Mouse (Mus musculus): ENCODE measurements around the gene Cyp1a2. TPM values are rescaled to one million over a fixed set of nuclear protein-coding genes. Genes with fewer than 3 reads are reported as not detected.

Gene Cyp1a2
- polyA plus RNA-seq, 1 experiment from 2014 or later = not detected

DNA sequence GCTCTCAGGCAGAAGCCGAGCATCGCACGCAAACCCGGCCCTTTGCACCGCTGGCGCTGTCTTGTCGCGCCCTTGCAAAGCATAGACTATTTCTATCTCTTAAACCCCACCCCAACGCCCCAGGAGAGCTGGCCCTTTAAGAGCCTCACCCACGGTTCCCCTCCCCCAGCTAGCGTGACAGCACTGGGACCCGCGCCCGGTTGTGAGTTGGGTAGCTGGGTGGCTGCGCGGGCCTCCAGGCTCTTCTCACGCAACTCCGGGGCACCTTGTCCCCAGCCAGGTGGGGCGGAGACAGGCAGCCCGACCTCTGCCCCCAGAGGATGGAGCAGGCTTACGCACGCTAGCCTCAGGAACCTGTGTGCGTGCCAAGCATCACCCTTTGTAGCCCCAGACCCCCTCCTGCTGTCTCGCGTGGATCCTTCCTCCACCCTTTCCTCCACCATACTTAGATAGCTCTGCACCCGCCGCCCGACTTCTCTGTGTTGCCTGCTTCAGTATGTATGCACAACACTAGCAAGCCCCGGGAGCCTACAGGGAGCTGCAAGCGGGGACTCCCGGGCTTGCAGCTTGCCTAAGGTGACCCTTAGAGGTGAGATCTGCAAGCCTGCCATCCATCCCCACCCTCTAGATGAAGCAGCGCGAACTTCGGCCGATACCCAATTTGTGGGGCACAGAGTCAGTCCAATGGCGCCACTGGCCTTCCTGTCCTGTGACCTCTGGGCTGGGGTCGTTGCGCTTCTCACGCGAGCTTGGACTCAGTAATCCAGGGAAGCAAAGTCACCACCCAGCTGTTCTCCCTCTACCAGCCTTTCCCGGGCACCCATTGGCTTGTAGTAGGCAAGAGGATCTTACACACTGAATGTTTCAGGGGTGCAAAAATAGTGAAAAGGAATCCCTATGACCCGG lies 13.1 kb upstream of the Cyp1a2 start:
- H3K9ac ChIP-seq (ENCODE audit: low read length) = peak overlapping the region; percentile 62
- ATAC-seq (ENCODE audit: insufficient number of reproducible peaks, insufficient read depth, low FRiP score, low read depth) = no peak

DNA sequence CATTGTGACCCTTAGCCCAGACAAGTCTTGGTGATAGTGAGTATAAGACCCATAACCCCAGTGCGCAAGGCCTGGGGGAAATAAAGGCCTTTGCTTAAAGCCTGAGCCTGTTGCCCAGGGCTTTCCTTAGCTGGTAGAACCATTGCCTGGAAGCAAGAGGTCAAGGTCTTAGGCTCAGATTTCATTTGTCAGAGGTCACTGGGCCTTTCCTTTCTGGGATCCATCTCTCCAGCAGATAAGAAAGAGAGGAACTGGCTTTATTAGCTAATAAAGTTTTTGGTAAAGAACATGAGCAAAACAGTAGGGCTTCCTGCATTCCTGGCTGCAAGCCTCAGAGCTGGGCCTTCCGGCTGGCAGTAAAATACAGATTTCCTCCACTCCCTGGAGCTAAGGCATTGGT lies 10.6 kb upstream of the Cyp1a2 start:
- ATAC-seq (ENCODE audit: insufficient number of reproducible peaks, insufficient read depth, low FRiP score, low read depth) = no peak
- 79% methylated on average over 2 of the region's 2 CpGs for WGBS
- no peak overlapping the region for H3K9ac ChIP-seq (ENCODE audit: low read length)
- H3K4me1 ChIP-seq (ENCODE audit: control insufficient read depth in 2 of 2, insufficient read depth in 2 of 2, low read length in 2 of 2) = peaks cover 4 to 12% of the 10 kb centered on the region in 2 experiments; a peak in 3 of 4 replicates
- no peaks in the 10 kb centered on the region for H3K9me3 ChIP-seq (ENCODE audit: control insufficient read depth, low read length)
- peaks cover 32% of the 10 kb centered on the region for H3K27me3 ChIP-seq (ENCODE audit: control insufficient read depth, insufficient read depth, low read length)
- H3K4me3 ChIP-seq (ENCODE audit: control insufficient read depth in 1 of 2, insufficient read depth in 1 of 2, low read depth in 1 of 2, low read length in 2 of 2) = no peak overlapping the region
- no peak overlapping the region for H3K27ac ChIP-seq (replicated peaks in 1 of 2; ENCODE audit: control insufficient read depth in 1 of 2, insufficient read depth in 1 of 2, low read depth in 2 of 2, low read length in 2 of 2)
- no peak overlapping the region for H3K4me2 ChIP-seq (ENCODE audit: low read length)
- H3K36me3 ChIP-seq (ENCODE audit: control insufficient read depth, insufficient read depth, low read length) = no peaks in the 10 kb centered on the region

More for the DNA sequence above, 13.1 kb upstream of the Cyp1a2 start:
- peaks cover 32% of the 10 kb centered on the region for H3K27me3 ChIP-seq (ENCODE audit: control insufficient read depth, insufficient read depth, low read length)
- peaks cover 4 to 12% of the 10 kb centered on the region in 2 experiments; a peak in 3 of 4 replicates for H3K4me1 ChIP-seq (ENCODE audit: control insufficient read depth in 2 of 2, insufficient read depth in 2 of 2, low read length in 2 of 2)
- peak overlapping the region; percentile 91 for H3K4me2 ChIP-seq (ENCODE audit: low read length)
- no peaks in the 10 kb centered on the region for H3K36me3 ChIP-seq (ENCODE audit: control insufficient read depth, insufficient read depth, low read length)
- WGBS = 1% methylated on average over 42 of the region's 42 CpGs
- peak overlapping the region; percentile 41 to 50 for H3K4me3 ChIP-seq (ENCODE audit: control insufficient read depth in 1 of 2, insufficient read depth in 1 of 2, low read depth in 1 of 2, low read length in 2 of 2)
- no peaks in the 10 kb centered on the region for H3K9me3 ChIP-seq (ENCODE audit: control insufficient read depth, low read length)
- H3K27ac ChIP-seq (replicated peaks in 1 of 2; ENCODE audit: control insufficient read depth in 1 of 2, insufficient read depth in 1 of 2, low read depth in 2 of 2, low read length in 2 of 2) = no peak overlapping the region

DNA sequence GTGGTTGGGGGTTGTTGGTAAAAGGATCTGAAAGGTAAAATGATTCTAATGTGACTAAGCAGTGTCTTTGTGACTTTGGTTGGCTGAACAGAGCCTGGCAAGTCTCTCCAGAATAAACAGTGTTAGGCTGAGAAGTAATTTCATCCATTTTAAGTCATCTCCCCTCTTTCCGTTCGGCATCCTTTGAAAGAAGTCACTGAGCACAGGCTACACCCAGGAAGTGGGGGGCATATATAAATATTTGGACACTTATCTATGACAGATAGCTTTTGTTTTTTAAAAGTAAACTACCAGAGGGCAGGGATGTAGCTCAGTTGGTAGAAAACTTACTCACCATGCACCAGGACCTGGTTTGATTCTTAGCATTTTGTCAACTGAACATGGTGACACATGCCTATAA lies 5.1 kb upstream of the Cyp1a2 start:
- Histone ChIP-seq H3K9ac (ENCODE audit: low read length) (no peak overlapping the region), H3K36me3 (ENCODE audit: control insufficient read depth, insufficient read depth, low read length) (no peaks in the 10 kb centered on the region), H3K27me3 (ENCODE audit: control insufficient read depth, insufficient read depth, low read length) (no peaks in the 10 kb centered on the region), H3K4me1 (ENCODE audit: control insufficient read depth in 2 of 2, insufficient read depth in 2 of 2, low read length in 2 of 2) (no peaks in the 10 kb centered on the region), H3K4me2 (ENCODE audit: low read length) (no peak overlapping the region), H3K27ac (replicated peaks in 1 of 2; ENCODE audit: control insufficient read depth in 1 of 2, insufficient read depth in 1 of 2, low read depth in 2 of 2, low read length in 2 of 2) (no peak overlapping the region), H3K9me3 (ENCODE audit: control insufficient read depth, low read length) (no peaks in the 10 kb centered on the region), H3K4me3 (ENCODE audit: control insufficient read depth in 1 of 2, insufficient read depth in 1 of 2, low read depth in 1 of 2, low read length in 2 of 2) (no peak overlapping the region)
- 72% methylated on average over 2 of the region's 2 CpGs for WGBS
- ATAC-seq (ENCODE audit: insufficient number of reproducible peaks, insufficient read depth, low FRiP score, low read depth) = no peak

DNA sequence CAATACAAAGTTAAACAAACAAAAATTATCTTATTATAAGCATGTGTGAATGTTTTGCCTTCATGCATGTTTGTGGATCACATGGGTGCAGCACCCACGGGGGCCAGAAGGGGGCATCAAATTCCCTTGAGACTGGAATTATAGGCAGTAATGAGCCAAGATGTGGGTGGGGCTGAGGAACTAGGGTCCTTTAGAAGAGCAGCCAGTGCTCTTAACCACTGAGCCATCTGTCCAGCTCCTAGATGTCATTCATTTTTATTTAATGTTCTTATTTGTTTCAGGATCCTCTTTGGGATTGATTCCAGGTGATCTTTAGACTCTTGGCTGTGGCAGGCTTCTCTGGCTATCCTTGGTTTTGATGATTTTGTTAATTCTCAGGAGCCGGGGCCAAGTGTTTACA lies 4.7 kb upstream of the Cyp1a2 start:
- no peak overlapping the region for H3K4me2 ChIP-seq (ENCODE audit: low read length)
- H3K27ac ChIP-seq (replicated peaks in 1 of 2; ENCODE audit: control insufficient read depth in 1 of 2, insufficient read depth in 1 of 2, low read depth in 2 of 2, low read length in 2 of 2) = no peak overlapping the region
- H3K9ac ChIP-seq (ENCODE audit: low read length) = no peak overlapping the region
- ATAC-seq (ENCODE audit: insufficient number of reproducible peaks, insufficient read depth, low FRiP score, low read depth) = no peak
- no peak overlapping the region for H3K4me3 ChIP-seq (ENCODE audit: control insufficient read depth in 1 of 2, insufficient read depth in 1 of 2, low read depth in 1 of 2, low read length in 2 of 2)
- H3K27me3 ChIP-seq (ENCODE audit: control insufficient read depth, insufficient read depth, low read length) = no peaks in the 10 kb centered on the region
- no peaks in the 10 kb centered on the region for H3K9me3 ChIP-seq (ENCODE audit: control insufficient read depth, low read length)
- no peaks in the 10 kb centered on the region for H3K4me1 ChIP-seq (ENCODE audit: control insufficient read depth in 2 of 2, insufficient read depth in 2 of 2, low read length in 2 of 2)
- WGBS = 44% methylated on average over 2 of the region's 2 CpGs
- H3K36me3 ChIP-seq (ENCODE audit: control insufficient read depth, insufficient read depth, low read length) = no peaks in the 10 kb centered on the region

DNA sequence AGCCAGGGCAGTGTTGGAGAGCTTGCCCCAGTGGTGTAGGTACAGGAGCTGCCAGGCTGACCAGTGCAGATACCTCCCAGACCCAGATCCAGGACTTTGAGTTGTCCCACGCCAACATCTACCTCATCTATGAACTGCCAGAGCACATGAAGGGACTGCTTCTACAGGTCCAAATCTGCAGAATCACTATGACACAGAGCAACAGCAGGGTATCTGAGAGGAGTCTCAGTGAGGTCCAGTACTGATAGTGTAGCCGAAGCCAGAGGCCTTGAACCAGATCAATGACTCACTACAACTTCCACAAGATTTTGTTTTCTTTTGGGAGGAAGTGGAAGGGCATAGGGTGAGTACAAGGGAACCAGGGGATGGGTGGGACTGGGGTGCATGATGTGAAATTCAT lies 4.2 kb upstream of the Cyp1a2 start, which contains the start of gene Cyp1a1:
Gene Cyp1a1, plus strand, starts transcription at position 178 of the 400 bp plus-strand sequence.
- H3K27me3 ChIP-seq (ENCODE audit: control insufficient read depth, insufficient read depth, low read length) = no peaks in the 10 kb centered on the region
- H3K36me3 ChIP-seq (ENCODE audit: control insufficient read depth, insufficient read depth, low read length) = no peaks in the 10 kb centered on the region
- H3K9me3 ChIP-seq (ENCODE audit: control insufficient read depth, low read length) = no peaks in the 10 kb centered on the region
- ATAC-seq (ENCODE audit: insufficient number of reproducible peaks, insufficient read depth, low FRiP score, low read depth) = no peak
- H3K4me1 ChIP-seq (ENCODE audit: control insufficient read depth in 2 of 2, insufficient read depth in 2 of 2, low read length in 2 of 2) = no peaks in the 10 kb centered on the region
- no peak within 1 kb of the TSS for H3K9ac ChIP-seq (ENCODE audit: low read length)
- no peak within 1 kb of the TSS for H3K27ac ChIP-seq (replicated peaks in 1 of 2; ENCODE audit: control insufficient read depth in 1 of 2, insufficient read depth in 1 of 2, low read depth in 2 of 2, low read length in 2 of 2)
- H3K4me3 ChIP-seq (ENCODE audit: control insufficient read depth in 1 of 2, insufficient read depth in 1 of 2, low read depth in 1 of 2, low read length in 2 of 2) = no peak within 1 kb of the TSS
- WGBS = 76% methylated on average over 2 of the region's 2 CpGs
- H3K4me2 ChIP-seq (ENCODE audit: low read length) = no peak within 1 kb of the TSS

DNA sequence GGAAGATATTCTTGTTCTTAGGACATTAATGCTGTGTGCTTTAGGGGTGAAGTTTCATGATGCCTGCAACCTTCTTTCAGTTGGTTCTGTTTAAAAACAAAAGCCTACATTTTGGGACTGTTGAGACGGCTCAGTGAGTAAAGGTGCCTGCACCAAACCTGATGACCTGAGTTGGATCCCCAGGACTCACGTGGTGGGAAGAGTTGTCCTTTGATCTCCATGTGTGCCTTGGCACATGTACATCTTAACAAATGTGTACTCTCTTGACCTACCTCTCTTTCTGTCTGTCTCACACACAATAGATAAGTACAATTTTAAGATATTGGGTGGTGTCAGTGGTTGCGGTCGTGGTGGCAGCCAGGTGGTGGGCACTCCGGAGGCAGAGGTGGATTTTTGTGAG lies 2.5 kb upstream of the Cyp1a2 start:
- H3K4me3 ChIP-seq (ENCODE audit: control insufficient read depth in 1 of 2, insufficient read depth in 1 of 2, low read depth in 1 of 2, low read length in 2 of 2) = no peak overlapping the region
- H3K27me3 ChIP-seq (ENCODE audit: control insufficient read depth, insufficient read depth, low read length) = no peaks in the 10 kb centered on the region
- H3K4me2 ChIP-seq (ENCODE audit: low read length) = no peak overlapping the region
- no peak overlapping the region for H3K9ac ChIP-seq (ENCODE audit: low read length)
- no peaks in the 10 kb centered on the region for H3K9me3 ChIP-seq (ENCODE audit: control insufficient read depth, low read length)
- no peak overlapping the region for H3K27ac ChIP-seq (replicated peaks in 1 of 2; ENCODE audit: control insufficient read depth in 1 of 2, insufficient read depth in 1 of 2, low read depth in 2 of 2, low read length in 2 of 2)
- 85% methylated on average over 5 of the region's 5 CpGs for WGBS
- no peaks in the 10 kb centered on the region for H3K36me3 ChIP-seq (ENCODE audit: control insufficient read depth, insufficient read depth, low read length)
- ATAC-seq (ENCODE audit: insufficient number of reproducible peaks, insufficient read depth, low FRiP score, low read depth) = no peak
- H3K4me1 ChIP-seq (ENCODE audit: control insufficient read depth in 2 of 2, insufficient read depth in 2 of 2, low read length in 2 of 2) = no peaks in the 10 kb centered on the region

DNA sequence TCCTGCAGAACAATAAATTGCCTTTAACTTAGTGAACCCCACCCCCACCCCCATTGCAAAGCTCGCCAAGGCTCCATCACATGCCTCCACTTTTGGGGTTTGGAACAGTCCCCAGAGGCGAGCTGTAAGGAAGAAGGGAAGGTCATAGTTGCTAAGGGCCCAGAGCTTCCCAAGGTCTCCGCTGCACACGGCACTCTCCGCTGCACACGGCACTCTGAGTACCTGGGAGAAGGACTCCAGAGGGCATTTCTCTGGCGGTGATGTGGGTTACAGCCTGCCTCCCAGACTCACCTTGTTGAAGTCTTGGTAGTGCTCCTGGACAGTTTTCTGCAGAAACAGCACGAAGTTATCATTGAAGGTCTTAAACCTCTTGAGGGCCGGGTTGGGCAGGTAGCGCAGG lies 2.1 kb downstream of the Cyp1a2 start:
- Histone ChIP-seq H3K9me3 (ENCODE audit: control insufficient read depth, low read length) (no peaks in the 10 kb centered on the region), H3K27me3 (ENCODE audit: control insufficient read depth, insufficient read depth, low read length) (no peaks in the 10 kb centered on the region), H3K4me3 (ENCODE audit: control insufficient read depth in 1 of 2, insufficient read depth in 1 of 2, low read depth in 1 of 2, low read length in 2 of 2) (no peak overlapping the region), H3K9ac (ENCODE audit: low read length) (no peak overlapping the region), H3K36me3 (ENCODE audit: control insufficient read depth, insufficient read depth, low read length) (no peaks in the 10 kb centered on the region), H3K4me2 (ENCODE audit: low read length) (no peak overlapping the region), H3K27ac (replicated peaks in 1 of 2; ENCODE audit: control insufficient read depth in 1 of 2, insufficient read depth in 1 of 2, low read depth in 2 of 2, low read length in 2 of 2) (no peak overlapping the region), H3K4me1 (ENCODE audit: control insufficient read depth in 2 of 2, insufficient read depth in 2 of 2, low read length in 2 of 2) (no peaks in the 10 kb centered on the region)
- WGBS = 76% methylated on average over 10 of the region's 10 CpGs
- ATAC-seq (ENCODE audit: insufficient number of reproducible peaks, insufficient read depth, low FRiP score, low read depth) = no peak
